In genomic region chr19:31083761-31084160, GRCm38 (mm10) we compare ENCODE assay signal across 8 mouse cellular contexts. TPM values are rescaled to one million over a fixed set of nuclear protein-coding genes. Genes with fewer than 3 reads are reported as not detected.
DNase-seq lines count a peak whose midpoint lies in the region; ATAC-seq and TF ChIP-seq lines count a peak whose summit lies in the region.

No protein-coding gene starts in this region.

- no peak overlapping the region for H3K27ac ChIP-seq in kidney, adult 2 months (ENCODE audit: insufficient read depth, low read depth, low read length)
- H3K27ac ChIP-seq in bone marrow, adult 2 months (ENCODE audit: control insufficient read depth, insufficient read depth, low read depth, low read length, poor library complexity), result no peak overlapping the region
- peak overlapping the region; percentile 92 for H3K27ac ChIP-seq in forebrain, embryonic 10.5 days
- no peak overlapping the region for H3K27ac ChIP-seq in olfactory bulb, adult 2 months (ENCODE audit: insufficient read depth, low read depth, low read length)

- peaks cover 15% of the 10 kb centered on the region for H3K9me3 ChIP-seq in forebrain, embryonic 10.5 days

- 97% methylated on average over 8 of the region's 8 CpGs for WGBS in kidney, adult 2 months
- WGBS in bone marrow, adult 2 months, result 91% methylated on average over 8 of the region's 8 CpGs
- WGBS in forebrain, embryonic 10.5 days, result 95% methylated on average over 8 of the region's 8 CpGs
- 95% methylated on average over 8 of the region's 8 CpGs for WGBS in olfactory bulb, adult 2 months

- no peaks in the 10 kb centered on the region; the same call in 1 of the 2 replicates for H3K36me3 ChIP-seq in kidney, adult 2 months (ENCODE audit: control insufficient read depth, insufficient read depth, low read length)
- H3K36me3 ChIP-seq in forebrain, embryonic 10.5 days (replicated peaks), result peaks cover 55% of the 10 kb centered on the region

- H3K4me3 ChIP-seq in kidney, adult 2 months (ENCODE audit: insufficient read depth, low read depth, low read length), result peak overlapping the region; percentile 64; the same call in 1 of the 2 replicates
- peak overlapping the region; percentile 7 for H3K4me3 ChIP-seq in bone marrow, adult 2 months (replicated peaks; ENCODE audit: control insufficient read depth, low read depth, low read length)
- peak overlapping the region; percentile 70 for H3K4me3 ChIP-seq in forebrain, embryonic 10.5 days
- peak overlapping the region; percentile 79 for H3K4me3 ChIP-seq in olfactory bulb, adult 2 months (ENCODE audit: insufficient read depth, low read depth, low read length)

- no peak for DNase-seq in kidney, adult 2 months
- DNase-seq in kidney, postnatal 36 days, result no peak
- no peak for DNase-seq in forebrain, embryonic 10.5 days (ENCODE audit: extremely low spot score, low spot score)
- peak; percentile 14 for DNase-seq in kidney, postnatal 10 days
- no peak for DNase-seq in gastrocnemius, postnatal 4 days (ENCODE audit: low spot score in 2 of 2)

- no peaks in the 10 kb centered on the region for H3K27me3 ChIP-seq in kidney, adult 2 months (replicated peaks; ENCODE audit: control insufficient read depth, insufficient read depth, low read length)
- H3K27me3 ChIP-seq in forebrain, embryonic 10.5 days (ENCODE audit: poor library complexity, severe bottlenecking), result no peaks in the 10 kb centered on the region

- ATAC-seq in activated CD4-positive, CD25-positive, alpha-beta regulatory T cell, adult 4 months, result no peak

- no peak for TF ChIP-seq POLR2A in kidney, adult 2 months (IDR thresholded peaks at IDR 0.05; ENCODE audit: low read depth, low read length)
- TF ChIP-seq POLR2A in bone marrow, adult 2 months (IDR thresholded peaks at IDR 0.05; ENCODE audit: borderline replicate concordance, control insufficient read depth, low read depth, low read length), result no peak
- TF ChIP-seq POLR2A in olfactory bulb, adult 2 months (IDR thresholded peaks at IDR 0.05; ENCODE audit: insufficient read depth, low read depth, low read length), result no peak

- H3K4me1 ChIP-seq in kidney, adult 2 months (ENCODE audit: control insufficient read depth, insufficient read depth, low read length), result 0 out of 2 replicates have a peak, but pooled peaks cover 3% of the 10 kb centered on the region
- H3K4me1 ChIP-seq in bone marrow, adult 2 months (ENCODE audit: control insufficient read depth, insufficient read depth, low read length), result peaks cover 5% of the 10 kb centered on the region
- peaks cover 20% of the 10 kb centered on the region for H3K4me1 ChIP-seq in forebrain, embryonic 10.5 days
- H3K4me1 ChIP-seq in olfactory bulb, adult 2 months (ENCODE audit: control insufficient read depth, insufficient read depth, low read length), result peaks cover 13% of the 10 kb centered on the region

- TF ChIP-seq CTCF in kidney, adult 2 months (conservative IDR thresholded peaks at IDR 0.05; ENCODE audit: insufficient read depth, insufficient read length, low read depth, low read length), result no peak
- no peak for TF ChIP-seq CTCF in bone marrow, adult 2 months (IDR thresholded peaks at IDR 0.05; ENCODE audit: control insufficient read depth, insufficient read depth, low read length)
- no peak for TF ChIP-seq CTCF in olfactory bulb, adult 2 months (IDR thresholded peaks at IDR 0.05; ENCODE audit: insufficient read depth, low read depth, low read length)

RNA-seq across cellular contexts. Expression of gene Cstf2t, which starts 1.1 kb away (rescaled TPM):
- polyA plus RNA-seq in kidney, adult 2 months (2012; rRNA removed), result 13.2 and 13.4 TPM in 2 replicates
- 5.6 and 8.4 TPM in 2 replicates for polyA plus RNA-seq in bone marrow, adult 2 months (2011; ENCODE audit: insufficient read depth, insufficient read length, low replicate concordance, missing spikeins)
- polyA plus RNA-seq in forebrain, embryonic 10.5 days (2016; fragmentation: Nextera tagmentation; extraction: Ambion mirVana), result 48.7 and 55.2 TPM in 2 replicates
- not detected in 2 replicates for polyA plus RNA-seq in olfactory bulb, adult 2 months (2012; ENCODE audit: insufficient read depth, insufficient read length, low replicate concordance, missing spikeins)
- 10 to 100 TPM; 14.2 to 19.4 TPM for polyA plus RNA-seq in activated CD4-positive, CD25-positive, alpha-beta regulatory T cell, adult 4 months (2017; shearing (Covaris generic))
- 10 to 100 TPM; 30.6 to 35.7 TPM for total RNA-seq in gastrocnemius, postnatal 4 days (2021)

Comparison
In these comparisons a context has a peak if more than half of its experiments do, and no peak if none do; other contexts are left out.
1. H3K4me3 ChIP-seq: peak in every context shown above with its lines; median percentile 79 in olfactory bulb, adult 2 months; 70 in forebrain, embryonic 10.5 days; 64 in kidney, adult 2 months; 7 in bone marrow, adult 2 months.